ENCODE assay signal across 9 mouse cellular contexts in the genomic region with DNA sequence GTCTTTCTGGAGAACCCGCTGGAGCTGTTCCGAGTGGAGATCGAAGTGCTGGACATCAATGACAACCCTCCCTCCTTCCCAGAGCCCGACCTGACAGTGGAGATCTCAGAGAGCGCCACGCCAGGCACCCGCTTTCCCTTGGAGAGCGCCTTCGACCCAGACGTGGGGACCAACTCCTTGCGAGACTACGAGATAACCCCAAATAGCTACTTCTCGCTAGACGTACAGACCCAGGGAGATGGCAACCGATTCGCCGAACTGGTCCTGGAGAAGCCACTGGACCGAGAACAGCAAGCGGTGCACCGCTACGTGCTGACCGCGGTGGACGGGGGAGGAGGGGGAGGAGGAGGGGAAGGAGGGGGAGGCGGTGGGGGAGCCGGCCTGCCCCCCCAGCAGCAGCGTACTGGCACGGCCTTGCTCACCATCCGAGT. TPM values are rescaled to one million over a fixed set of nuclear protein-coding genes. Genes with fewer than 3 reads are reported as not detected.
DNase-seq lines count a peak whose midpoint lies in the region; ATAC-seq and TF ChIP-seq lines count a peak whose summit lies in the region.
"Had no signal": no experiment of that assay in that cellular context is flagged by ENCODE, and none has a peak within 500 bp of the region (broad histone marks: within the 10 kb centered on the region; RNA-seq: fewer than 3 reads in every experiment).

No protein-coding gene starts in this region.

- H3K4me2 ChIP-seq in liver, embryonic 11.5 days, result peak overlapping the region; percentile 81
- H3K4me2 ChIP-seq in liver, postnatal 0 days (ENCODE audit: low read depth, low read length), result no peak overlapping the region
- peak overlapping the region; percentile 91 for H3K4me2 ChIP-seq in forebrain, embryonic 12.5 days
- peak overlapping the region; percentile 98 for H3K4me2 ChIP-seq in limb, embryonic 13.5 days (replicated peaks)
- H3K4me2 ChIP-seq in stomach, embryonic 15.5 days, result peak overlapping the region; percentile 98

- H3K9me3 ChIP-seq in liver, embryonic 11.5 days (ENCODE audit: control insufficient read depth, low read length), result no peaks in the 10 kb centered on the region
- H3K9me3 ChIP-seq in liver, postnatal 0 days (ENCODE audit: low read length), result no peaks in the 10 kb centered on the region
- H3K9me3 ChIP-seq in forebrain, embryonic 12.5 days, result no peaks in the 10 kb centered on the region
- H3K9me3 ChIP-seq in limb, embryonic 13.5 days, result no peaks in the 10 kb centered on the region
- H3K9me3 ChIP-seq in stomach, embryonic 15.5 days, result no peaks in the 10 kb centered on the region

- no peak for TF ChIP-seq EP300 in liver, postnatal 0 days (IDR thresholded peaks at IDR 0.05; ENCODE audit: low read depth)

- peaks cover 75% of the 10 kb centered on the region for H3K27me3 ChIP-seq in liver, embryonic 11.5 days (replicated peaks; ENCODE audit: control insufficient read depth, insufficient read depth, low read length)
- peaks cover 65% of the 10 kb centered on the region for H3K27me3 ChIP-seq in liver, postnatal 0 days (ENCODE audit: insufficient read depth, low read length)
- no peaks in the 10 kb centered on the region for H3K27me3 ChIP-seq in forebrain, embryonic 12.5 days
- H3K27me3 ChIP-seq in limb, embryonic 13.5 days, result peaks cover 37% of the 10 kb centered on the region
- peaks cover 30% of the 10 kb centered on the region for H3K27me3 ChIP-seq in stomach, embryonic 15.5 days (replicated peaks)

- no peak for TF ChIP-seq CTCF in liver, postnatal 0 days (IDR thresholded peaks at IDR 0.05; ENCODE audit: low read depth)

- no peak overlapping the region for H3K27ac ChIP-seq in liver, embryonic 11.5 days (ENCODE audit: low read depth, low read length)
- no peak overlapping the region for H3K27ac ChIP-seq in liver, postnatal 0 days (ENCODE audit: low read depth)
- H3K27ac ChIP-seq in forebrain, embryonic 12.5 days, result no peak overlapping the region
- H3K27ac ChIP-seq in limb, embryonic 13.5 days, result no peak overlapping the region
- H3K27ac ChIP-seq in stomach, embryonic 15.5 days, result no peak overlapping the region

- peak overlapping the region; percentile 47 for H3K4me3 ChIP-seq in liver, embryonic 11.5 days (ENCODE audit: low read depth, low read length)
- H3K4me3 ChIP-seq in liver, postnatal 0 days (ENCODE audit: low read depth, low read length), result no peak overlapping the region
- H3K4me3 ChIP-seq in forebrain, embryonic 12.5 days (replicated peaks), result peak overlapping the region; percentile 69
- peak overlapping the region; percentile 65 for H3K4me3 ChIP-seq in limb, embryonic 13.5 days
- peak overlapping the region; percentile 56 for H3K4me3 ChIP-seq in stomach, embryonic 15.5 days (replicated peaks)

- no peaks in the 10 kb centered on the region for H3K36me3 ChIP-seq in liver, embryonic 11.5 days (ENCODE audit: control insufficient read depth, insufficient read depth, low read length)
- H3K36me3 ChIP-seq in liver, postnatal 0 days (replicated peaks; ENCODE audit: insufficient read depth, low read length), result no peaks in the 10 kb centered on the region
- H3K36me3 ChIP-seq in forebrain, embryonic 12.5 days (replicated peaks), result no peaks in the 10 kb centered on the region
- H3K36me3 ChIP-seq in limb, embryonic 13.5 days, result no peaks in the 10 kb centered on the region
- H3K36me3 ChIP-seq in stomach, embryonic 15.5 days, result no peaks in the 10 kb centered on the region

- DNase-seq in adrenal gland, adult 2 months, result peak; percentile 5
- no peak for DNase-seq in adrenal gland, postnatal 25 days
- peak; percentile 32 for DNase-seq in liver, embryonic 11.5 days (ENCODE audit: low spot score)
- no peak for DNase-seq in liver, postnatal 0 days
- DNase-seq in thymus, adult 18-20 months, result no peak

- peaks cover 2% of the 10 kb centered on the region for H3K4me1 ChIP-seq in liver, embryonic 11.5 days (replicated peaks; ENCODE audit: control insufficient read depth, insufficient read depth, low read length)
- H3K4me1 ChIP-seq in liver, postnatal 0 days (ENCODE audit: insufficient read depth), result peaks cover 10% of the 10 kb centered on the region
- H3K4me1 ChIP-seq in forebrain, embryonic 12.5 days, result peaks cover 18% of the 10 kb centered on the region
- H3K4me1 ChIP-seq in limb, embryonic 13.5 days, result peaks cover 32% of the 10 kb centered on the region
- peaks cover 37% of the 10 kb centered on the region for H3K4me1 ChIP-seq in stomach, embryonic 15.5 days

- ATAC-seq in liver, embryonic 11.5 days (replicated peaks; ENCODE audit: low FRiP score), result no peak
- no peak for ATAC-seq in liver, postnatal 0 days
- ATAC-seq in forebrain, embryonic 12.5 days (ENCODE audit: low FRiP score), result no peak
- no peak for ATAC-seq in limb, embryonic 13.5 days (ENCODE audit: low FRiP score, low read depth)
- ATAC-seq in stomach, embryonic 15.5 days (ENCODE audit: insufficient read depth, low FRiP score, low read depth), result no peak

- 0% methylated on average over 24 of the region's 29 CpGs for WGBS in liver, embryonic 11.5 days
- 4% methylated on average over 22 of the region's 29 CpGs for WGBS in liver, postnatal 0 days (ENCODE audit: insufficient replicate concordance)
- WGBS in forebrain, embryonic 12.5 days, result 3% methylated on average over 29 of the region's 29 CpGs
- 1% methylated on average over 28 of the region's 29 CpGs for WGBS in limb, embryonic 13.5 days
- 2% methylated on average over 29 of the region's 29 CpGs for WGBS in stomach, embryonic 15.5 days

- H3K9ac ChIP-seq in liver, embryonic 11.5 days (ENCODE audit: low read depth, low read length), result no peak overlapping the region
- no peak overlapping the region for H3K9ac ChIP-seq in liver, postnatal 0 days (replicated peaks)
- H3K9ac ChIP-seq in forebrain, embryonic 12.5 days, result peak overlapping the region; percentile 75
- peak overlapping the region; percentile 70 for H3K9ac ChIP-seq in limb, embryonic 13.5 days
- H3K9ac ChIP-seq in stomach, embryonic 15.5 days, result no peak overlapping the region

RNA-seq across cellular contexts. Expression of a gene that starts 1.4 kb away (rescaled TPM):
- total RNA-seq in adrenal gland, adult 2 months (2021), result 1 to 10 TPM; 4.5 to 8.9 TPM
- 4.2 and 6.1 TPM in 2 replicates for polyA plus RNA-seq in adrenal gland, adult 2 months (2012; rRNA removed)
- total RNA-seq in adrenal gland, postnatal 25 days (2021), result 2.8 and 6.5 TPM in 2 replicates
- 0.75 and 1.1 TPM in 2 replicates for polyA plus RNA-seq in liver, embryonic 11.5 days (2014; fragmentation: Nextera tagmentation; extraction: Ambion mirVana)
- polyA plus RNA-seq in liver, postnatal 0 days (2015; fragmentation: Nextera tagmentation; extraction: Ambion mirVana), result not detected in 2 replicates
- 7.7 and 10.9 TPM in 2 replicates for polyA plus RNA-seq in forebrain, embryonic 12.5 days (2016; fragmentation: Nextera tagmentation; extraction: Ambion mirVana)
- polyA plus RNA-seq in limb, embryonic 13.5 days (2015; fragmentation: Nextera tagmentation; extraction: Ambion mirVana), result 6.9 and 7.2 TPM in 2 replicates
- 0.96 and 1.2 TPM in 2 replicates for polyA plus RNA-seq in stomach, embryonic 15.5 days (2015; fragmentation: Nextera tagmentation; extraction: Ambion mirVana)
- polyA plus RNA-seq: liver, embryonic 16.5 days had no signal

Comparison
In these comparisons a context has a peak if more than half of its experiments do, and no peak if none do; other contexts are left out.
1. DNase-seq: peak in adrenal gland, adult 2 months (single experiment) and liver, embryonic 11.5 days (single experiment); none in adrenal gland, postnatal 25 days (single experiment), liver, postnatal 0 days (single experiment) and thymus, adult 18-20 months (0 of 2).
2. H3K9ac ChIP-seq: peak in forebrain, embryonic 12.5 days (single experiment) and limb, embryonic 13.5 days (single experiment); none in liver, embryonic 11.5 days (single experiment), liver, postnatal 0 days (single experiment) and stomach, embryonic 15.5 days (single experiment).